Mouse (Mus musculus): ENCODE results near the gene Fbxo46.

Fbxo46 gene

DNA sequence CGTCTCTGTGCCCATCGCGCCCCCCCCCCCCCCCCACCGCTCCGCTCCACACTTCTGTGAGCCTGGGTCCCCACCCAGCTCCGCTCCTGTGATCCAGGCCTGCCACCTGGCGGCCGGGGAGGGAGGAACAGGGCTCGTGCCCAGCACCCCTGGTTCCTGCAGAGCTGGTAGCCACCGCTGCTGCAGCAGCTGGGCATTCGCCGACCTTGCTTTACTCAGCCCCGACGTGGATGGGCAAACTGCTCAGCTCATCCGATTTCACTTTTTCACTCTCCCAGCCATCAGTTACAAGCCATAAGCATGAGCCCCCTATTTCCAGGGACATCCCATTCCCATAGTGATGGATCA, 26.5 kb upstream of the Fbxo46 start:
- DNase-seq (ENCODE audit: low spot score in 2 of 2) = peak; percentile 64 to 68

DNA sequence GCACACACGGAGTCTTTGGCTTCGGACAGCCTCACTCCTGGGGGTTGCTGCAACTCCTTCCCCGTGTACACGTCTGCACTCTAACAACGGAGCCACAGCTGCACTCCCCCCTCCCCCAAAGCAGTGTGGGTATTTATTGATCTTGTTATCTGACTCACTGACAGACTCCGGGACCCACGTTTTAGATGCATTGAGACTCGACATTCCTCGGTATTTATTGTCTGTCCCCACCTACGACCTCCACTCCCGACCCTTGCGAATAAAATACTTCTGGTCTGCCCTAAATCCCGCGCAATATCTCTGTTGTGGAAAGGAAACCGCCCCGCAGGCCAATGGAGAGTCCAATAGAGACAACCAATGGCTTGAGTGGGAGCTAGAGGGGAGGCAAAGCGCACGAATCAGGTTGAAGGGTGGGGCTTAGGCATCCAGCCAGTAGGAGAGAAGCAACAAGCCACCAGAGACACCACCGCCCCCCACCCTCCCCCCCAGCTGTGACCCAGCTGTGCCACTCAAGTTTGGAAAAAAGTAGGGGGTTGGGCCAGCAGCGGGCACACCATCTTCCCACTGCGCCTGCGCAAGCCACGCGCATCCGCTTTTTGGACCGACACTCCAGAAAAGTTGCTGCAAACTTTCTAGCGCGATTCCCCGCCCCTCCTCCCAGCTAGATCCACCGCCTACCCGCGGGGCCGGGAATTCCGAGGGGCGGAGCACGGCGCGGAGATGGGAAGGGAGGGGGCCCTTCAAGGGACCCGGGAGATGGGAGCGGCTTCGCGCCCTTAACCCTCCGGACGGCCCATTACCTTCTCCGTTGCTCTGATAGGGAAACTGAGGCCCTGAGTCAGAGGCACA, 25.9 kb upstream of the Fbxo46 start:
- DNase-seq (ENCODE audit: low spot score in 2 of 2) = peak; percentile 79 to 84

DNA sequence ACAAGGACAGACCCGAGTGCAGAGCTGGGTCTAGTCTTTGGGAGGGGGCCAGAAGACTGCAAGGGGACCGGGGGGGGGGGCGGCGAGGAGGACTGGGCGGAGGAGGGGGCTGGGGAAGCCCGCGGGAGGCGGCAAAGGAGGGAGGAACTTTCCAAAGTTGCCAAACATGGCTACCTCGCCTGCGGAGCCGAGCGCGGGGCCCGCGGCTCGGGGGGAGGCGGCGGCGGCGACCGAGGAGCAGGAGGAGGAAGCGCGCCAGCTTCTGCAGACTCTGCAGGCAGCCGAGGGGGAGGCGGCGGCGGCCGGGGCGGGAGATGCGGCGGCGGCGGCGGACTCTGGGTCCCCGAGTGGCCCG, 25.2 kb upstream of the Fbxo46 start, which contains the start of gene Six5:
TSS of gene Six5 (plus strand) at position 124 of the 355 bp plus-strand sequence.
- DNase-seq (ENCODE audit: low spot score in 2 of 2) = no peak

DNA sequence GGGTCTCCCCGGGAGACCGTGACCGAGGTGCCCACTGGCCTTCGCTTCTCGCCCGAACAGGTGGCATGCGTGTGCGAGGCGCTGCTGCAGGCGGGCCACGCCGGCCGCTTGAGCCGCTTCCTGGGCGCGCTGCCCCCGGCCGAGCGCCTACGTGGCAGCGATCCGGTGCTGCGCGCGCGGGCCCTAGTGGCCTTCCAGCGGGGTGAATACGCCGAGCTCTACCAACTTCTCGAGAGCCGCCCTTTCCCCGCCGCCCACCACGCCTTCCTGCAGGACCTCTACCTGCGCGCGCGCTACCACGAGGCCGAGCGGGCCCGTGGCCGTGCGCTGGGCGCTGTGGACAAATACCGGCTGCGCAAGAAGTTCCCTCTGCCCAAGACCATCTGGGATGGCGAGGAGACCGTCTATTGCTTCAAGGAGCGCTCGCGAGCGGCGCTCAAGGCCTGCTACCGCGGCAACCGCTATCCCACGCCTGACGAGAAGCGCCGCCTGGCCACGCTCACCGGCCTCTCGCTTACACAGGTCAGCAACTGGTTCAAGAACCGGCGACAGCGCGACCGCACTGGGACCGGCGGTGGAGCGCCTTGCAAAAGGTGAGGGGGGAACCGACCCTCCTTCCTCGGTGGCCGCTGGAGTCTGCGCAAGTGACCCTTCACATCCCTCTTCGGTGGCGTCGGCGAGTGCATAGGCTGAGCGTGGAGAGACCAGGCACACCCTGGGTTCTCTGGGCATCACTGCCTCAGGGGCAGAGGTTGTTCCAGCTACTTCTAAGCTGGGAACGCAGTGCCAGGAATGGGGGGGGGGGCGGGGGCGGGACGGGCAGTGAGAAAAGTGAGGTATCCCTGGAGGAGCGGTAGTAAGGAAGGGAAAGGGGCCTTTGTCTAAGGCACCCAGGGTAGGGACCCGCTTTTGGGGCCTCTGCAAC, 24.6 kb upstream of the Fbxo46 start:
- no peak for DNase-seq (ENCODE audit: low spot score in 2 of 2)

DNA sequence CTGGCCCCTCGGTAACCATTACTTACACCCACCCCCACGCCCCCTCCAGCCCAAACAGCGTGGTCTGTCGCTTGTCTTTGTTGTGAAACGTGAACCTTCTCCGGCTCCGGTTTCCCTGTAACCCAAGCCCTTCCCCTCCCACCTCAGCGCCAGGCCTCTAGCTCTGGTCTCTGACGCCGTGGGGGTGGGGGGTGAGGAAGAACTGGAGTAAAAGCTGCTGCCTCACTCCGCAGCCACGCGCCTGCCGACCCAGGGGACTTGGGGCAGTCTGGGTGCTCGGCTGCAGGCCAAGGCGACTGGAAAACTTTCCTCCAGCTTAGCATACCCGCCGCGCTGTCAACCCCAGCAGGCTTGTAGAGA, 23.9 kb upstream of the Fbxo46 start:
- no peak for DNase-seq (ENCODE audit: low spot score in 2 of 2)

DNA sequence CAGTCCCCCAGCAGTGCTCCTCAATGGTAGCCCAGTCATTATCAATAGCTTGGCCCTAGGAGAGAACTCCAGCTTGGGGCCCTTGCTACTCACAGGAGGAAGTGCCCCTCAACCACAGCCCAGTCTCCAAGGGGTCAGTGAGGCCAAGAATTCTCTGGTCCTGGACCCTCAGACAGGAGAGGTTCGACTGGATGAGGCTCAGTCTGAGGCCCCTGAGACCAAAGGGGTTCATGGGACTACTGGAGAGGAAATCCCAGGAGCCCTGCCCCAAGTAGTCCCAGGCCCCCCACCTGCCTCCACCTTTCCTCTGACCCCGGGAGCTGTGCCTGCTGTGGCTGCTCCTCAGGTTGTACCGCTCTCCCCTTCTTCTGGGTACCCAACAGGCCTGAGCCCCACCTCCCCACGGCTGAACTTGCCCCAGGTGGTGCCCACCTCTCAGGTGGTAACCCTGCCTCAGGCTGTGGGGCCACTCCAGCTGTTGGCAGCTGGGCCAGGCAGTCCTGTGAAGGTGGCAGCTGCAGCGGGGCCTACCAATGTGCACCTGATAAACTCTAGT, 23.2 kb upstream of the Fbxo46 start:
- no peak for DNase-seq (ENCODE audit: low spot score in 2 of 2)

DNA sequence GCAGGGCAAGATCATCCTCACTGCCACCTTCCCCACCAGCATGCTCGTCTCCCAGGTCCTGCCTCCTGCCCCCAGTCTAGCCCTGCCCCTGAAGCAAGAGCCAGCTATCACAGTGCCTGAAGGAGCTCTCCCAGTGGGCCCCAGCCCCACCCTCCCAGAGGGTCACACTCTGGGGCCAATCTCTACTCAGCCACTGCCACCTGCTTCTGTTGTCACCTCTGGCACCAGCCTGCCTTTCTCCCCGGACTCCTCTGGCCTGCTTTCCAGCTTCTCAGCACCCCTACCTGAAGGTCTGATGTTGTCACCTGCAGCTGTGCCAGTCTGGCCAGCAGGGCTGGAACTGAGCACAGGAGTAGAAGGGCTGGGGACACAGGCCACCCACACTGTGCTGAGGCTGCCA, 22.4 kb upstream of the Fbxo46 start:
- DNase-seq (ENCODE audit: low spot score in 2 of 2) = no peak

DNA sequence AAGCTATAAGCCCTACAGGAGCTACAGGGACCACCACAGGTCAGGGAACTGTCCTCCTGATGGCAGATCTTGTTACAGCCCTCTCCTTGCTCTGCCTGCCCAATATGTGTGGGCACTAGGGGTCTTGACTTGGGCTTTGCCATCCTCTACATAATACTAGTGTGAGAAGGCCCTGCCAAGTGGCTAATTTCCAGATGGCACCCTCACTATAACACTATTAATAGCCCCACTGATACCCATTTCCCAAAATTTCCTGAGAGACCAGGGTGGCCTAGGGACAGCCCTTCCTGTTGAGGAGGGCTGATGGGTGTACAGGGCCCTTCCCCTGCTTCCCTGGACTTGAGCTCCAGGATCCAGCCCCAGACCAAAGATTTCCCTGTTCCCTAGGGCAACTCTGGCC, 21.8 kb upstream of the Fbxo46 start:
- DNase-seq (ENCODE audit: low spot score in 2 of 2) = no peak

DNA sequence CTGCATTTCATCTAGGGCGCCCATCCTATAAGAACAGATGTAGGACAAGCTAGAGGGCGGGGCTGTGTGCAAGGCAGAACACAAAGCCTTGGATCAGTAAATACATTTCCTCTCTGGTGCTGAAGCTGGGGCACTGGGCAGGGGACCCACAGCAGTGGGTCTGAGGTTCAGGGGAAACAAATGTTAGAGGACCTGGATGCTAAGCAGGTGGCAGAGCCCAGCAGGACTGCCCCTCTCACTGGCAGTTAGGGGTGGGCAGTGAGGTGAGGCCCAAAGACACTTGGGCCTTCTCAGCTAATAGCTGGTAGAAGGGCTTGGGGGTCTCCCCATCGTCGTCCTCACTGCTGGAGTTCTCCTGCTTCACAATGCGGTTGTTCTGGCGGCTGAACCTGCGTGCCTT, 20.8 kb upstream of the Fbxo46 start:
- DNase-seq (ENCODE audit: low spot score in 2 of 2) = no peak

DNA sequence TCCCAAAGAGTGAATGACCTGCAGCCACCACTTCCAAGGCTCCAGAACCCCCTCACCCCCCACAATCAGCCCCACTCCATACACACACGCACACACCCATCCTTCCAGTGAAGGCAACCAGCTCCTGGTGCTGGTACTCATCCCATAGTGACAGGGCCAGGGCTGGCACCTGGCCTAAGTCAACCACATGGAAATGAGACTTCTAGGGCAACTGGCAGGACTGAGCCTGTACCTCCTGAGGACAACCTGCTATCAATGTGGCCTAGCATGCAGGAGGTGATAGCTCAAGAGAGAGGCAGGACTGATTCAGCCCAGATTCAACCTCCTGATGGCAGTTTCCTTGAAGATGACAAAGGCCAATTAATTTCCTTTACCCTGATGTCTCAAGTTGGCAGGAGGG, 19.4 kb upstream of the Fbxo46 start:
- DNase-seq (ENCODE audit: low spot score in 2 of 2) = no peak

DNA sequence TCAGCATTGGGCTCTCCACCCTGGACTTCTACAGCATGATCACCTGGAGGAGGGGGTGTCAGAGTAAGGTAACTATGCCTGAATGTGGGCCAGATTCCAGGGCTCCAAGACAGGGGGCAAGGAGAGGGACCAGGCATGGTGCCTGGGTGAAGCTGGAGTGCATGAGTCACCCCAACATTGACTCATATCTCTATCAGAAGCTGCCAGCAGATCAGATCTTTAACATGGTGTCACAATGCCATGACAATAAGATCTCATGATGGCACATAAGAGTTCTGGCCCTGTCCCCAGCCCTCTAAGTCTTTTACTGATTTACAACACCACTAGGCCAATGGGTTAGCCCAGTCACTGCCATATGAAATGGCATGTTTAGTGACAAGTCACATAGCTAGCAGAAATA, 15.9 kb upstream of the Fbxo46 start:
- DNase-seq (ENCODE audit: low spot score in 2 of 2) = no peak

DNA sequence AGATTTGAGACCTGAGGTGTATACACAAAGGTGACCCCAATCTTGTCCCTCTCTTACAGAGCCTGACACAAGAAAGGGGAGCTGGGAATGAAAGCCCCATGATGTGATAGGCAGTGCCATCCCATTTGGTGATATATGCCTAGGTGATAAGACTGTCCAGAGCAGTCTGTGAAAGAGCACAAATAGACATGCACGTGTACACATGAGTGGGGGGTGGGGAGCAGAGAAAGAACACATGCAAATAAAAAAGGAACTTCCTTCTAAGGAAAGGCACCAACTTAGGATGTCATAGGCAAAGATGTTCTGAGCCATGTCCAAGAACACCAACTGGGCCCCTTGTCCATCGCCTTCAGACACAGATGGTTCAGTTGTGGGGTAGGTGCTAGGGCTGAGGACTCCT, 15.2 kb upstream of the Fbxo46 start:
- no peak for DNase-seq (ENCODE audit: low spot score in 2 of 2)

DNA sequence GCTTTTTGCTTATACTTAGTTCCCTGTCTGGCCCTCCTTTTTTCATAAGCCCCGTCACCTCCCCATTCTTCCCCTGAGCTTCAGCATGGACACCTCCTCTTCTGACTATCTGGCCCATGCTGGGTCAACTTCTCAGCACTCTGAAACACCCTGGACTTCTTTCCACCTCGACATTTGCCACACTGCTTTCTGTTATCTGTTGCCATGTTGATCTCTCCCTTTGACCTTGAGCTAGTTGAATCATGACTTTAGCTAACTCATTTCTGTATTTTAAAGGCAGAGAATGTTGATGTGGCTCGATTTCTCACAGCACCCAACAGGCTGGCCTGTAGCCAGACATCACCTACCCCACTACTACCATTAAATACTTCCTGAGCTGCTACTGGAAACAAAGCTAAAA, 12.2 kb upstream of the Fbxo46 start:
- DNase-seq (ENCODE audit: low spot score in 2 of 2) = no peak

DNA sequence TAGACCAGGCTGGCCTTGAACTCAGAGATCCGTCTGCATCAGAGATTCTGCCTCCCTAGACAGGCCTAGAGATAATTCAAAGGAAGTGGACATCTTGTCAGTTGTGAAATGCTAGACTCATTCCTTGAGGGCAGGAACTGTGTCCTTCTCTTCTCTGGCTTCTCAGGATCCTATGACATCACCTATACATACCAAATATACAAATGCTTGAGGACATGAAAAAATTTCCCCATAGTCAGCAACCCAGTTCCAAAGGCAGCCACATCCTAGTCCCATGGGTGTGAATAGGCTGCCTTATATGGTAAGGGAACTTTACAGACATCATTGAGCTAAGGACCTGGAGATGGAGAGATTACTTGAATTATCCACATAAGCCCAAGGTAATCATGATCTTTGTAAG, 10.1 kb upstream of the Fbxo46 start:
- no peak for DNase-seq (ENCODE audit: low spot score in 2 of 2)

DNA sequence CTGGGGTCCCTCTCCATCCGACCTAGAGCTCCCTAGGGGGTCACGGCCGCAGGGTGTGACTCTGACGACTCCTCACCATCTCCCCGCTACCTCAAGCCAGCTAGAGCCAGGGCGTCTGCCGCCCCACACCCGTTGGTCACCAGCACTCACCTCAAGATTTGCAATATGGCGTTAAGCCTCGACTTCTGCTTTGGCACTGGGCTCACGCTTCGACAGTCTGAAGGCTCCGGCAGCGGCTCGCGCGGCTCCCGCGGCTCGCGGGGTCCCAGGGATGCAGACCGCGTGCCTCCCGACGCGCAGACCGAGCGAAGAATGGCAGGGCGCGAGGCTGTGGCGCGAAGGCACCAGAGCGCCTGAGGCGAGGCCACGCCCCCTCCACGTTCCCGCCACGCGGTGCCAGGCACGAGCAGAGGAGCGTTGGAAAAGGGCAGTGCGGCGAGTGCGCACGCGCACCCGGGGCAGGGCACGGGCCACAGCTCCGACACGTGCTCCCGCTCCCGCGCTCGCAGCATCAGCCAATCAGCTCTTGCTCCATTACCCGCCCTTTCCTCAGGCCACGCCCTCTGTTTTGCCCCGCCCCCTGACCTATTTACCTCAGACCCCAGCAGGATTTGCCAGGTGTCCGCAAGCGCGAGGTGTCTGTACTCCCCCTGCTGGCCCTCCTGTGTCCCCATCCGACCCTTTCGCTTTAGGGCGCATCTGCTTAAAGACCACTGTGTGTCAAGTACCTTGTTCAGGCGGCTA, 1.5 kb upstream of the Fbxo46 start, which contains the start of gene Gm4969:
TSS of gene Gm4969 (minus strand) at position 341 of the 744 bp plus-strand sequence.
- peak; percentile 49 to 51 for DNase-seq (ENCODE audit: low spot score in 2 of 2)

DNA sequence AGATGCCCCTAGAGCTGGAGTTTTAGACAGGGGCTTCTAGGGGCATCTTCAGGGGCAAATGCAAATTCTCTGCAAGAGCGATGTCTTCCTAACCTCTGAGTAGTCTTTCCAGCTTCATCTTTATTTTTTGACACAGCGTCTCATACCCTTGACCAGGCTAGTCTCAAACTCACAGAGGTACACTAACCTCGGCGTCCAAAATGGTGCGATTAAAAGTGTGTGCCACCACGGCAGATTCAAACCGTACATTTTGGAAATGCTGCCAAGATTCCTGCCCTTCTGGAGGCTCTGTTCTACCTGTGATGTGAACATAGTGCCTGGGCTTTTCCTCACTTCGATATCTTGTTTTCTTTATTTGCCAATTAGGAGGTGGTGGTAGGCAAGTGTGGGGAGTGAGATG, 576 bp upstream of the Fbxo46 start:
- no peak for DNase-seq (ENCODE audit: low spot score in 2 of 2)

DNA sequence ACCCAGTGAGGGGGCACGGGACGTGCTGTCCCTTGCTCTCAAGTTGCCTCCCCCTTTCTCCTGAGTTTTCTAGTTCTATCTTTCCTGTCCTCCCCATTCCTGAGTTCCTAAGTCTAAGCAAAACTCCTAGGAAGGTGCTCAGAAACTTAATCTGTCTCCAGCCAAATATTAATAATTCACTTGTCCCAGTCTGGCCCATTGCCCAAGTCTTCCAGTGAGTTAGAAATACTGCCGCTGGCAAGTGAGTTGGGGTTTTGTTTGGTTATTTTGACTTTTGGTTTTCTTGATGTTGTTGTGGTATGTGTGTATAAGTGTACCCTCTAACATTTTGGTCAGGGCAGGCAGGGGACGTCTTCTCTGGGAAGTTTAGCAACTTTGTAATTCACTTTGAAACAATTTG, 2.0 kb downstream of the Fbxo46 start:
- no peak for DNase-seq (ENCODE audit: low spot score in 2 of 2)

DNA sequence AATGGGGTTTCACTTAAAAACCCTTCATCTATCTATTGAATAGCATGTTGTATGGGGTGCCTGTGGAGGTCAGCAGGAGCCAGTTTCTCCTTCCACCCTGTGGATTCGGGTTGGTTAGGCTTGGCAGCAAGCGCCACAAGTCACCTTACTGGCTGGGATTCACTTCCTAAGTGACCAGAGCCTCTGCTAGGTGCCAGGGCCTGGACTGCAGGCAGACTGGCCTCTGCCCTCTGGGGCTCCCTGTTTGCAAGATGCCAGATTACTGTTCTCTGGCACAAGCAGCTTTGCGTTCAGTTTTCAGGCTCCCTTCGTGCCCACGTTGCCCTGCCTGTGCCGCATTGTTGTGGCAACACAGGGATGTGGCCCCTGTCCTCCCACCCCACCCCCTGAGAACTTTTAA, 5.1 kb downstream of the Fbxo46 start:
- DNase-seq (ENCODE audit: low spot score in 2 of 2) = no peak

DNA sequence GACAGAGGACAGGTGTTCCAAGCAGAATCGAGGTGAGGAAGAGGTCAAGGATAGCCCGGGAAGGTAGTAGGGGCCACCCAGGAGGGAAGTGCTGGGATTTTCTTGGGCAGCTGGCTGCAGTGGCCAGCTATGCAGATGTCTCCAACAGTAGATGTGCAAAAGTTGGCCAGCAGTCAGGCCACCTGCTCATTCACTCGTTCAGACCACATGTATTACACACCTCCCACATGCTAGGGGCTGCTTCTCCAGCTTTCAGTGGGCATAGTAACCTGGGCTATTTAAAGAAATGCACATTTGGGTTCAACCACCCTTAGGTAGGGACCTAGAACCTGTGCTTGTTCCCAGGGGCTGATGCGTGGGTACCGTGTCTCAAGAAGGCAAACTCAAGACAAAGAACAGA, 8.1 kb downstream of the Fbxo46 start:
- no peak for DNase-seq (ENCODE audit: low spot score in 2 of 2)

DNA sequence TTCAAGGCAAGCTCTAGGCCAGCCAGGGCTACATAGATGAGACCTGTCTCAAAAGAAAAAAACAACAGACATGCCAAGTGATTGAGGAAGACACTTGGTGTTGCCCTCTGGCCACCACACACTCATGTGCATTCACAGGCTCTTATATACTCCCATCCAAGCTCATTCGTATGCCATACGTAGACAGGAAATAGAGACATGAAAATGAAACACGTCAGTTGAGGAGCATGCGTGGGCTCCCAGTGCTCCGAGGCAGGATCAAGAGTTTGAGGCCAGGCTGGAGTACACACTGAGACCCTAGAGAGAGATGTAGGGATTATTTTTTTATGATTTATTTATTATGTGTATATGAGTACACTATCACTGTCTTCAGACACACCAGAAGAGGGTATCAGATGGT, 9.7 kb downstream of the Fbxo46 start:
- no peak for DNase-seq (ENCODE audit: low spot score in 2 of 2)

DNA sequence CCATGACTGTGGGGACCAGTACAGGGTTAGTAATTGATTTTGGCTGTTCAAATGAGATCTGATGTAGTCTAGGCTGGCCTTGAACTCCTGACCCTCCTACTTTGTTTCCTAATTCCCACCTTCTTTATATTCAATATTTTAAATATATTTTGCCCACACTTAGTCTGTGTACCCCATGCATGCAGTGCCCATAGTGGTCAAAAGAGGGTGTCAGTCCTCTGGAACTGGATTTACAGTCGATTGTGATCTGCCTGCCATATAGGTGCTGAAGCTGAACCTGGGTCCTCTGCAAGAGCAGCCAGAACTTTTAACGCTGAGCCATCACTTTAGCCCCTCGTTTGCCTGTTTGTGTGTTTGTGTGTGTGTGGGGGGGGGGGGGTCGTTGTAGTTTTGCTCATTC, 11.0 kb downstream of the Fbxo46 start:
- DNase-seq (ENCODE audit: low spot score in 2 of 2) = no peak

DNA sequence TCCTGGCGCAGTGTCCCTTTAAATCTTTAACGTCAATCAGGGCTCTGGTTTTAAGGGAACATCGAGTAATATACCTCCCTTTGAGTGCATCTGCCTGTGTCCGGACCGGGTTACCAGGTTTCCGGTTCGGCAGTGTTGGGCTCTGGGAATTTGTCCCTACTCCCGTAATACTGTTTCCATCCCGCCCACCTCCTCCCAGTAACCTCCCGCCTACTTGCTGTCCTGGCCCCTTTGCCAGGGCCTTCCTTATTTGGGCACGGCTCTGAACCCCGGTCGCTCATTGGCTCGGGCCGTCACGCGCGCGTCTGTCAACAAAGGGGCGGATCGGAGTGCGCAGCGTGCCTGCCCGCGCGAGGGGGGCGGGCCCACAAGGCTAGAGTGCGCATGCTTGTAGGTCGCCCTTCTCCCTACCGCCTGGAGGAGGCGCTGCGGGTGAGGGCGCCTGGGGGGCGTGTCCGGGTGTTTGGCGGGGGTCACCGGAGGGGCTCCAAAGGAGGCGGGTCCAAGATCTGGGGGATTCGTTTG, 11.7 kb downstream of the Fbxo46 start:
- peak; percentile 95 to 97 for DNase-seq (ENCODE audit: low spot score in 2 of 2)

All from frontal cortex, postnatal 36 days (tissue).